Mouse (Mus musculus) midbrain, embryonic 11.5 days (tissue): ENCODE measurements at regions not wholly inside any gene's neighbourhood (a gene's known extent, or its start where the extent isn't known, plus 50 kb on each side); places are given as distances from the start of the nearest gene placed in this dataset. TPM values are rescaled to one million over a fixed set of nuclear protein-coding genes. Genes with fewer than 3 reads are reported as not detected.

Experiments used
- ATAC-seq: fragments of 200-750 bp; cut with Nextera tagmentation; 2 replicates; pipeline ENCODE4 v1.8.0; 2017; ENCODE audit warnings: moderate TSS enrichment, moderate library complexity; ENCODE audit not compliant: low FRiP score
- DNase-seq: peaks from one replicate; pipeline ENCODE4 v3.0.0; 2015; ENCODE audit warnings: low spot score; ENCODE audit errors: missing footprints
- H3K27ac ChIP-seq: fragments of 300-500 bp; sonication (generic); 2 replicates; pipeline ENCODE4 v1.5.1; 2014; ENCODE audit warnings: low read depth, low read length
- H3K27me3 ChIP-seq: fragments of 300-500 bp; sonication (generic); 2 replicates; pipeline ENCODE4 v1.6.1; 2014; ENCODE audit warnings: mild to moderate bottlenecking, low read length, moderate library complexity, mixed read lengths; ENCODE audit not compliant: control insufficient read depth, insufficient read depth
- H3K36me3 ChIP-seq: fragments of 300-500 bp; sonication (generic); 2 replicates; pipeline ENCODE4 v1.6.1; 2014; ENCODE audit warnings: mild to moderate bottlenecking, low read length, moderate library complexity, mixed read lengths; ENCODE audit not compliant: control insufficient read depth, insufficient read depth
- H3K4me1 ChIP-seq: fragments of 300-500 bp; sonication (generic); 2 replicates; pipeline ENCODE4 v1.6.1; 2014; ENCODE audit warnings: low read length; ENCODE audit not compliant: control insufficient read depth, insufficient read depth
- H3K4me2 ChIP-seq: fragments of 300-500 bp; sonication (generic); 2 replicates; pipeline ENCODE4 v1.6.1; 2014; ENCODE audit warnings: mild to moderate bottlenecking, moderate library complexity
- H3K4me3 ChIP-seq: fragments of 300-500 bp; sonication (generic); 2 replicates; pipeline ENCODE4 v1.5.1; 2014; ENCODE audit warnings: low read depth, low read length
- H3K9ac ChIP-seq: fragments of 300-500 bp; sonication (generic); 2 replicates; pipeline ENCODE4 v1.6.1; 2014; ENCODE audit warnings: low read length
- H3K9me3 ChIP-seq: fragments of 300-500 bp; sonication (generic); 2 replicates; pipeline ENCODE4 v1.6.1; 2016; ENCODE audit warnings: low read length; ENCODE audit not compliant: control insufficient read depth
- WGBS: fragments of 180-500 bp; shearing (Covaris S2); extraction: QIAGEN DNeasy Blood & Tissue Kit; methylation state at CpG from one replicate; pipeline ENCODE4 v1.1.7; 2014; 5-methylcytosine and 5-hydroxymethylcytosine counted together
- microRNA-seq: library from miRNA; unstranded; fragments of <30 nt; microRNA quantifications from one replicate; pipeline ENCODE4, GENCODE M21; 2017

- 21% methylated on average over 2 of the region's 2 CpGs for WGBS
- no peaks in the 10 kb centered on the region for H3K36me3 ChIP-seq
- H3K9ac ChIP-seq: no peak overlapping the region
- H3K4me2 ChIP-seq: no peak overlapping the region
- H3K4me3 ChIP-seq: no peak overlapping the region
- no peaks in the 10 kb centered on the region for H3K9me3 ChIP-seq
- no peaks in the 10 kb centered on the region for H3K27me3 ChIP-seq
- ATAC-seq (no peak), DNase-seq (no peak)
- H3K27ac ChIP-seq: no peak overlapping the region
- no peaks in the 10 kb centered on the region for H3K4me1 ChIP-seq
Observed at GRCm38 (mm10) chr10:46350196-46350595, 772.6 kb downstream of the Hace1 start.

GRCm38 (mm10) chr10:46356775-46357174 lies 779.1 kb downstream of the Hace1 start:
- WGBS: 56% methylated on average over 1 of the region's 1 CpGs
- no peaks in the 10 kb centered on the region for H3K27me3 ChIP-seq
- H3K4me1 ChIP-seq: no peaks in the 10 kb centered on the region
- DNase-seq (no peak), ATAC-seq (no peak)
- H3K4me2 ChIP-seq: no peak overlapping the region
- no peak overlapping the region for H3K27ac ChIP-seq
- H3K36me3 ChIP-seq: no peaks in the 10 kb centered on the region
- H3K9me3 ChIP-seq: no peaks in the 10 kb centered on the region
- no peak overlapping the region for H3K4me3 ChIP-seq
- no peak overlapping the region for H3K9ac ChIP-seq

- Histone ChIP-seq H3K9me3 (no peaks in the 10 kb centered on the region), H3K36me3 (no peaks in the 10 kb centered on the region), H3K4me3 (no peak overlapping the region), H3K27me3 (no peaks in the 10 kb centered on the region), H3K4me1 (no peaks in the 10 kb centered on the region), H3K27ac (no peak overlapping the region), H3K9ac (no peak overlapping the region), H3K4me2 (no peak overlapping the region)
- DNase-seq: no peak
- WGBS: 82% methylated on average over 7 of the region's 7 CpGs
- no peak for ATAC-seq
Observed at GRCm38 (mm10) chr10:46373715-46374475, 796.3 kb downstream of the Hace1 start.

DNA sequence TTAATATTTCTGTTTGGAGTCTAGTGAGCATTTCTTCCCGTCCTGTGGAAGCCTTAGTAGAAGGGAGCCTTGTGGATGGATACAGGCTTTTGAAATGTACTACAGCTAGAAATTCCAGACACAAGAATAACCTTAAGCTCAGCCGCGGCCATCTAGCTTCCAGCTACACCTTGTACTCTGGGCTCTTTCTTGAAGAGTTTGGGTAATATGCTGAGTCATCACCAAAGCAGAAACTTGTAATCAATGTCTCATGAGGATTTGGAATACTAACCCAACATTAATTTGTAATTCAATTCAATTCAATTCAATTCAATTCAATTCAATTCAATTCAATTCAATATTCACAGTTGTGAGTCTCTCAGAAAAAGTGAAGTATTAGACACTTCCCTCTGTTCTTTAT lies 797.0 kb downstream of the Hace1 start:
- Histone ChIP-seq H3K4me1 (no peaks in the 10 kb centered on the region), H3K9ac (no peak overlapping the region), H3K9me3 (no peaks in the 10 kb centered on the region), H3K36me3 (no peaks in the 10 kb centered on the region), H3K4me3 (no peak overlapping the region), H3K27ac (no peak overlapping the region), H3K27me3 (no peaks in the 10 kb centered on the region), H3K4me2 (no peak overlapping the region)
- 89% methylated on average over 3 of the region's 3 CpGs for WGBS
- no peak for ATAC-seq
- no peak for DNase-seq

GRCm38 (mm10) chr10:46397089-46397488 lies 819.5 kb downstream of the Hace1 start:
- Histone ChIP-seq H3K4me1 (no peaks in the 10 kb centered on the region), H3K27ac (no peak overlapping the region), H3K27me3 (no peaks in the 10 kb centered on the region), H3K4me3 (no peak overlapping the region), H3K9me3 (no peaks in the 10 kb centered on the region), H3K4me2 (no peak overlapping the region), H3K9ac (no peak overlapping the region), H3K36me3 (no peaks in the 10 kb centered on the region)
- 88% methylated on average over 4 of the region's 4 CpGs for WGBS
- no peak for DNase-seq
- ATAC-seq: no peak

- Histone ChIP-seq H3K9ac (no peak overlapping the region), H3K9me3 (no peaks in the 10 kb centered on the region), H3K36me3 (no peaks in the 10 kb centered on the region), H3K27ac (no peak overlapping the region), H3K27me3 (no peaks in the 10 kb centered on the region), H3K4me1 (no peaks in the 10 kb centered on the region), H3K4me3 (no peak overlapping the region), H3K4me2 (no peak overlapping the region)
- WGBS: 79% methylated on average over 2 of the region's 2 CpGs
- DNase-seq: no peak
- ATAC-seq: no peak
Observed at GRCm38 (mm10) chr10:46403883-46404282, 826.3 kb downstream of the Hace1 start.

Small RNA genes lying in the stretch of these regions (microRNA-seq; reads per million reads assigned to microRNA genes)
- not detected for gene Gm27410
